Mouse (Mus musculus) hindbrain, embryonic 16.5 days (tissue): ENCODE measurements around the gene Stx19. TPM values are rescaled to one million over a fixed set of nuclear protein-coding genes. Genes with fewer than 3 reads are reported as not detected.

ENCODE experiments used
- ATAC-seq: fragments of 200-750 bp; cut with Nextera tagmentation; 2 replicates; pipeline ENCODE4 v1.8.0; 2017; ENCODE audit warnings: moderate TSS enrichment, moderate library complexity
- H3K27ac ChIP-seq: fragments of 300-500 bp; sonication (generic); 2 replicates; pipeline ENCODE4 v1.5.1; 2014; ENCODE audit warnings: low read depth, mild to moderate bottlenecking, control low read depth, low read length, moderate library complexity
- H3K27me3 ChIP-seq: fragments of 300-500 bp; sonication (generic); replicated peaks from 2 replicates; pipeline ENCODE4 v1.6.1; 2014; ENCODE audit warnings: low read length; ENCODE audit not compliant: control insufficient read depth, insufficient read depth
- H3K36me3 ChIP-seq: fragments of 300-500 bp; sonication (generic); 2 replicates; pipeline ENCODE4 v1.6.1; 2014; ENCODE audit warnings: mild to moderate bottlenecking, low read length, moderate library complexity, mixed read lengths; ENCODE audit not compliant: control insufficient read depth, insufficient read depth
- H3K4me1 ChIP-seq: fragments of 300-500 bp; sonication (generic); 2 replicates; pipeline ENCODE4 v1.6.1; 2014; ENCODE audit warnings: low read depth, low read length; ENCODE audit not compliant: control insufficient read depth, insufficient read depth
- H3K4me2 ChIP-seq: fragments of 300-500 bp; sonication (generic); 2 replicates; pipeline ENCODE4 v1.6.1; 2014; ENCODE audit warnings: mild to moderate bottlenecking, low read length, control low read depth, moderate library complexity
- H3K4me3 ChIP-seq: fragments of 300-500 bp; sonication (generic); 2 replicates; pipeline ENCODE4 v1.5.1; 2014; ENCODE audit warnings: mild to moderate bottlenecking, low read length, control low read depth, moderate library complexity
- H3K9ac ChIP-seq: fragments of 300-500 bp; sonication (generic); 2 replicates; pipeline ENCODE4 v1.6.1; 2014; ENCODE audit warnings: low read depth, mild to moderate bottlenecking, control low read depth, low read length, moderate library complexity
- H3K9me3 ChIP-seq: fragments of 300-500 bp; sonication (generic); 2 replicates; pipeline ENCODE4 v1.6.1; 2014; ENCODE audit warnings: mild to moderate bottlenecking, low read length, moderate library complexity; ENCODE audit not compliant: control insufficient read depth
- WGBS: fragments of 180-500 bp; shearing (Covaris S2); extraction: QIAGEN DNeasy Blood & Tissue Kit; methylation state at CpG from one replicate; pipeline ENCODE4 v1.1.7; 2014; 5-methylcytosine and 5-hydroxymethylcytosine counted together
- polyA plus RNA-seq: library from polyadenylated mRNA; unstranded; fragments of >200 nt; fragmentation: Nextera tagmentation; extraction: Ambion mirVana; gene quantifications from 2 replicates; pipeline ENCODE4 v1.2.1, GENCODE M21; 2015

Stx19 gene
- polyA plus RNA-seq, 1 experiment from 2014 or later, result 0.29 TPM

- 90% methylated on average over 3 of the region's 3 CpGs for WGBS
- H3K4me3 ChIP-seq, result no peak overlapping the region
- H3K9me3 ChIP-seq, result no peaks in the 10 kb centered on the region
- no peaks in the 10 kb centered on the region for H3K4me1 ChIP-seq
- no peak for ATAC-seq
- H3K27me3 ChIP-seq, result no peaks in the 10 kb centered on the region
- no peak overlapping the region for H3K4me2 ChIP-seq
- no peak overlapping the region for H3K9ac ChIP-seq
- no peak overlapping the region for H3K27ac ChIP-seq
- H3K36me3 ChIP-seq, result peaks cover 9% of the 10 kb centered on the region
These were observed 14.6 kb upstream of the Stx19 start for GRCm38 (mm10) chr16:62799839-62800238.

- H3K4me3 ChIP-seq, result no peak overlapping the region
- peaks cover 2% of the 10 kb centered on the region; the same call in 1 of the 2 replicates for H3K4me1 ChIP-seq
- no peak overlapping the region for H3K9ac ChIP-seq
- no peak overlapping the region for H3K4me2 ChIP-seq
- ATAC-seq, result no peak
- H3K9me3 ChIP-seq, result no peaks in the 10 kb centered on the region
- H3K27ac ChIP-seq, result no peak overlapping the region
- H3K36me3 ChIP-seq, result peaks cover 5% of the 10 kb centered on the region
- H3K27me3 ChIP-seq, result no peaks in the 10 kb centered on the region
- WGBS, result 96% methylated on average over 3 of the region's 3 CpGs
These were observed 9.9 kb upstream of the Stx19 start for GRCm38 (mm10) chr16:62804621-62805020.

- 61% methylated on average over 8 of the region's 8 CpGs for WGBS
These were observed 7.1 kb upstream of the Stx19 start for GRCm38 (mm10) chr16:62807249-62807979.

DNA sequence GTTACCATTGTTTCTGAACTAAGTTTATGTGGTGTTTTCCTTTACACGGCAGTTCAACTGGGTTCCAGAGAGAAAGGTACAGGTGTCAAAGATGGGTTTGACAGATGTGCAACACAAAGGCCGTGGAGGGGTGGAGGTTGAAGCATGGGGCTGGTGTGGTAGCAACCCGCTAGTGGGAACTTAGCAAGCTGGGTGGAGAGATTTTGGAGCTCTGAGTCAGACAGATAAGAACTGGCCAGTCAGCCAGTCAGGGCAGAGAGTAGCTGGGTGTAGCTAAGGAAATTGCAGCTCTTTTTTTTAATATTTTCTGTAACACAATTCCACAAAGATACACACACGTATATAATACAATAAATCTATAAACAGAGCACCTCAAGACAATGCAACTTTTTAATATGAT lies 3.6 kb upstream of the Stx19 start:
- 97% methylated on average over 4 of the region's 4 CpGs for WGBS
- H3K36me3 ChIP-seq, result no peaks in the 10 kb centered on the region
- no peak overlapping the region for H3K9ac ChIP-seq
- H3K27me3 ChIP-seq, result no peaks in the 10 kb centered on the region
- H3K4me2 ChIP-seq, result no peak overlapping the region
- no peak overlapping the region for H3K27ac ChIP-seq
- no peak overlapping the region for H3K4me3 ChIP-seq
- no peaks in the 10 kb centered on the region for H3K9me3 ChIP-seq
- peaks cover 2% of the 10 kb centered on the region; the same call in 1 of the 2 replicates for H3K4me1 ChIP-seq
- no peak for ATAC-seq

More at GRCm38 (mm10) chr16:62807249-62807979, 7.1 kb upstream of the Stx19 start:
- H3K4me2 ChIP-seq, result no peak overlapping the region
- H3K4me3 ChIP-seq, result no peak overlapping the region
- peaks cover 2% of the 10 kb centered on the region; the same call in 1 of the 2 replicates for H3K4me1 ChIP-seq
- H3K27ac ChIP-seq, result no peak overlapping the region
- H3K9me3 ChIP-seq, result no peaks in the 10 kb centered on the region
- no peak overlapping the region; the same call in 1 of the 2 replicates for H3K9ac ChIP-seq
- peak; percentile 83 for ATAC-seq
- H3K27me3 ChIP-seq, result no peaks in the 10 kb centered on the region
- peaks cover 2% of the 10 kb centered on the region; the same call in 1 of the 2 replicates for H3K36me3 ChIP-seq

DNA sequence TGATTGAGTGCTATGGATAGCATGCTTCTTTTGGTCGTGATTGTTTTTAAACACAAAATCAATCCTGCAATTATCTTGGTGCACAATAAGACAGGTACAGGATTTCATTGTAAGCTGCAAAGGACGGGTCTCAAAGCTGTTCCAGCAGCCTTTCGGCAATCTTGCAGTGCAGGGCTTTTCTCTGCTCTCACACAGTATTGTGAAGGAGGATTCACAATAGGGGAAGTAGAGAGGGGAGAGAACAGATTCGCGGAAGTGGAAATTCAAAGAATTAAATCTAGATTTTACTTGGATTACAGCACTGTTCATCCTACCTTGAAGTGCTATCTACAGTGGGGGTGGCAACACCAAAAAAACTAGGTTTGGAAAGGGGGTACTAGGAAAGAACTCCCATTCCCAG lies 686 bp upstream of the Stx19 start:
- no peak for ATAC-seq
- H3K27ac ChIP-seq, result no peak overlapping the region
- H3K27me3 ChIP-seq, result no peaks in the 10 kb centered on the region
- 82% methylated on average over 5 of the region's 5 CpGs for WGBS
- no peaks in the 10 kb centered on the region for H3K36me3 ChIP-seq
- no peak overlapping the region for H3K4me2 ChIP-seq
- H3K9ac ChIP-seq, result no peak overlapping the region
- H3K4me3 ChIP-seq, result no peak overlapping the region
- no peaks in the 10 kb centered on the region for H3K4me1 ChIP-seq
- no peaks in the 10 kb centered on the region for H3K9me3 ChIP-seq

DNA sequence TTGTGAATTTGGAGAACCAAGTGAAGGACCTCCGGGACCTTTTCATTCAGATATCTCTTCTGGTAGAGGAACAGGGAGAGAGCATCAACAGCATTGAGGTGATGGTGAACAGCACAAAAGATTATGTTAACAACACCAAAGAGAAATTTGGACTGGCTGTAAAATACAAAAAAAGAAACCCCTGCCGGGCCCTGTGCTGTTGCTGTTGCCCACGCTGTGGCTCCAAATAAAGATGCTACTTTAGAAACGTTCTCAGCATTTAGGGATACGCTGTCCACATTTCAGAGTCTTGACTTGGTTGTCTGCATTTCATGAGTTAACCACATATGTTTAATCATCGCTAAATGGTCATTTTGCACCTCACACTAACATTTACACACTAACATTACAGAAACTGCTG lies 8.0 kb downstream of the Stx19 start:
- Histone ChIP-seq H3K9ac (no peak overlapping the region), H3K27me3 (no peaks in the 10 kb centered on the region), H3K4me1 (no peaks in the 10 kb centered on the region), H3K9me3 (no peaks in the 10 kb centered on the region), H3K36me3 (no peaks in the 10 kb centered on the region), H3K27ac (no peak overlapping the region), H3K4me2 (no peak overlapping the region), H3K4me3 (no peak overlapping the region)
- WGBS, result 94% methylated on average over 6 of the region's 6 CpGs
- ATAC-seq, result no peak

DNA sequence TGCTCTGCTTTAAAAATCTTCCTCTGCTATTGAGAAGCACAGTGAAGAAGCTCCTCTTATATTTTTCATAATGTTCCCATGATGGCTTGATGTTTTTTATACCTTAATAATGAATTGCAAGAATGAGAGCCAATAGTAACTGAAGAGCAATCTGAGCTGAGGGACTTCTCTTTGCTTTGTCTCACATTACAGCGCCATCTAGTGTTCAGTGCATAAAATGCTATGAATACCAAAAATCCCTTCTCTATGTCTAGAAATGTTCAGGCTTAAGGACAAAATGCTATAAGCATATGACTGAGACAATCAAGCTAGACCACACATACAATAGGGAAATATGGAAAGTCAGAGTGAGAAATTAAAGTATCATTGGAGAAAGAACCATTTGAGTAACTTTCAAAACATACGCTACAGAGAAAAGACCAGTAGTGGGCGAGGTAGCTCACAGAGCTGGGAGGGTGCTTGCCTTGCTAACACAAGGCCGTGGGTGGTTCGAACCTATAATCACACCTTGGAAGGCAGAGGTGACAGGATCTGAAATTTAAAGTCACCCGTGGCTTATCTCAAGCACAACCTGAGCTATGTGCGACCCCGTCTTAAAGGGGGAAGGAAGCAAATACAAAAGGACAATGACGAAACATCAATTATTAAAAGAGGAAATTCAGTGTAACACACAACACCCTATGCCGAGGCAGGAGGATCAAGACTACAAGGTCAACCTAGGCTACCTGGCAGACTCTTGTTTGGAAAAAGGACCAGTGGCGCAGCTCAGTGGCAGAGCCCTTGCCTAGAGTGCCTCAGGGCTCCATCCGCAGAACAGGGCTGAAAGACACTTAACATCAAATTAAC lies 11.9 kb downstream of the Stx19 start:
- H3K27me3 ChIP-seq, result no peaks in the 10 kb centered on the region
- 0 out of 2 replicates have a peak, but pooled peaks have one; percentile 58 for ATAC-seq
- no peaks in the 10 kb centered on the region for H3K9me3 ChIP-seq
- H3K4me3 ChIP-seq, result no peak overlapping the region
- no peak overlapping the region for H3K4me2 ChIP-seq
- no peak overlapping the region for H3K27ac ChIP-seq
- 80% methylated on average over 12 of the region's 12 CpGs for WGBS
- no peaks in the 10 kb centered on the region for H3K4me1 ChIP-seq
- no peaks in the 10 kb centered on the region for H3K36me3 ChIP-seq
- no peak overlapping the region for H3K9ac ChIP-seq

DNA sequence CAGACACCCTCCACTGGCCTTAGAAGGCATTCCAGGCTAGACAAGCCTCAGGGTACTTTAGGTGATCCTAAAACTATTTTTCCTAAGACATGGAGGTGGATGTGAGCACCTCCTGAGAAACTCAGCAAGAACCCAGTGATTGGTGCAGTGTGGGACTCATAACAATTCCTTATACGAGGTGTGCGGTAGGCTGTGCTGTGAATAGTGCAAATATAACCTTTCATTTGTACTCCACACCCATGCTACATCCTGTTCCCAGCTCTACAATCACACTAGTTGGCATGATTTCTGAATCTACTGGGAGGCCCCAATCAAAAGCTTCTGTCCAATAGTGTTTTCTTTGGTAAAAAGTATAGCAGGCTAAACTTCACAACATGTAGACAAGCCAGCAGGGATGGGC lies 17.6 kb downstream of the Stx19 start:
- Histone ChIP-seq H3K9me3 (no peaks in the 10 kb centered on the region), H3K4me3 (no peak overlapping the region), H3K9ac (no peak overlapping the region), H3K27ac (no peak overlapping the region), H3K4me1 (no peaks in the 10 kb centered on the region), H3K4me2 (no peak overlapping the region), H3K36me3 (no peaks in the 10 kb centered on the region), H3K27me3 (no peaks in the 10 kb centered on the region)
- ATAC-seq, result no peak
- WGBS, result 86% methylated on average over 2 of the region's 2 CpGs

GRCm38 (mm10) chr16:62832481-62832880 lies 18.0 kb downstream of the Stx19 start:
- Histone ChIP-seq H3K9me3 (no peaks in the 10 kb centered on the region), H3K27ac (no peak overlapping the region), H3K4me3 (no peak overlapping the region), H3K27me3 (no peaks in the 10 kb centered on the region), H3K4me2 (no peak overlapping the region), H3K9ac (no peak overlapping the region), H3K4me1 (no peaks in the 10 kb centered on the region), H3K36me3 (no peaks in the 10 kb centered on the region)
- peak; percentile 56; the same call in 1 of the 2 replicates for ATAC-seq
- WGBS, result 15% methylated on average over 4 of the region's 4 CpGs
